Mouse (Mus musculus) liver, postnatal 0 days (tissue): ENCODE data around the gene Uap1.

Experiments used
- CTCF ChIP-seq: sonication (generic); IDR thresholded peaks from 2 replicates; pipeline ENCODE4 v1.5.1; 2016; ENCODE audit warnings: antibody characterized with exemption, low read depth
- EP300 ChIP-seq: IDR thresholded peaks from 2 replicates; pipeline ENCODE4 v1.6.1; 2016; ENCODE audit warnings: antibody characterized with exemption, low read depth, mild to moderate bottlenecking

GRCm38 (mm10) chr1:170173991-170174813 is 555 bp downstream of the Uap1 start:
- TF ChIP-seq CTCF (no peak), EP300 (no peak)
